Mouse (Mus musculus): ENCODE data around the gene Plk1. TPM values are rescaled to one million over a fixed set of nuclear protein-coding genes. Genes with fewer than 3 reads are reported as not detected.

The Plk1 gene
- polyA plus RNA-seq (2015; fragmentation: Nextera tagmentation; extraction: Ambion mirVana): 123 and 138 TPM in 2 replicates

GRCm38 (mm10) chr7:122158915-122159902, at the start of gene Plk1:
TSS of gene Plk1 (plus strand) at chr7:122159439.
- Histone ChIP-seq H3K27me3 (no peaks in the 10 kb centered on the region), H3K27ac (peak within 1 kb of the TSS; percentile 91), H3K36me3 (peaks cover 39% of the 10 kb centered on the region), H3K4me3 (replicated peaks) (peak within 1 kb of the TSS; percentile 97), H3K4me2 (peak within 1 kb of the TSS; percentile 89), H3K9ac (peak within 1 kb of the TSS; percentile 95), H3K9me3 (replicated peaks) (no peaks in the 10 kb centered on the region), H3K4me1 (replicated peaks) (peaks cover 55% of the 10 kb centered on the region)
- DNase-seq (peak; percentile 81), ATAC-seq (ENCODE audit: low read depth) (peak; percentile 92)
- WGBS (ENCODE audit: insufficient replicate concordance): under 1% methylated on average over 63 of the region's 63 CpGs

GRCm38 (mm10) chr7:122123518-122123917, 35.7 kb upstream of the Plk1 start:
- Histone ChIP-seq H3K9me3 (replicated peaks) (no peaks in the 10 kb centered on the region), H3K27ac (no peak overlapping the region), H3K4me2 (no peak overlapping the region), H3K27me3 (no peaks in the 10 kb centered on the region), H3K4me1 (replicated peaks) (no peaks in the 10 kb centered on the region; the same call in none of the 2 replicates), H3K36me3 (peaks cover 90% of the 10 kb centered on the region), H3K4me3 (replicated peaks) (no peak overlapping the region), H3K9ac (no peak overlapping the region)
- 68% methylated on average over 4 of the region's 4 CpGs for WGBS (ENCODE audit: insufficient replicate concordance)
- no peak for DNase-seq
- no peak for ATAC-seq (ENCODE audit: low read depth)

DNA sequence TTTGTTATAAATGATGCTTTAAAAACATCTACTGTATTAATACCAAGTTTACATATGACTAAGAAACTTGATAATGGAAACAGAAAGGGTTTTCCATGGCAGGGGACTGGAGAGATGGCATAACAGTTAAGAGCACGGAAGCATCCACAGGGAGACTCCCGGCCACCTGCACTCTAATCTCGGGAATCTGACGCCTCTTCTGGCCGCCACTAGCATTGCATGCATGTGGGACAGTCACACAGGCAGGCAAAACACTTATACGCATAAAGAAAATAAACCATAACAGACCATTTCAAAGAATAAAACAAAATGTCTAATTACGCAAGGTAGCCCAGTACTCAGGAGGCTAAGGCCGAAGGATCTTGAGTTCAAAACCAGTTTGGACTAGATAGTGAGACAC, 33.6 kb upstream of the Plk1 start:
- no peak for DNase-seq
- H3K27me3 ChIP-seq: no peaks in the 10 kb centered on the region
- ATAC-seq (ENCODE audit: low read depth): no peak
- WGBS (ENCODE audit: insufficient replicate concordance): 82% methylated on average over 8 of the region's 8 CpGs
- H3K4me3 ChIP-seq (replicated peaks): no peak overlapping the region
- H3K36me3 ChIP-seq: peaks cover 87% of the 10 kb centered on the region
- H3K9ac ChIP-seq: no peak overlapping the region
- no peak overlapping the region for H3K27ac ChIP-seq
- no peaks in the 10 kb centered on the region for H3K9me3 ChIP-seq (replicated peaks)
- H3K4me2 ChIP-seq: no peak overlapping the region
- peaks cover 5% of the 10 kb centered on the region for H3K4me1 ChIP-seq (replicated peaks)

DNA sequence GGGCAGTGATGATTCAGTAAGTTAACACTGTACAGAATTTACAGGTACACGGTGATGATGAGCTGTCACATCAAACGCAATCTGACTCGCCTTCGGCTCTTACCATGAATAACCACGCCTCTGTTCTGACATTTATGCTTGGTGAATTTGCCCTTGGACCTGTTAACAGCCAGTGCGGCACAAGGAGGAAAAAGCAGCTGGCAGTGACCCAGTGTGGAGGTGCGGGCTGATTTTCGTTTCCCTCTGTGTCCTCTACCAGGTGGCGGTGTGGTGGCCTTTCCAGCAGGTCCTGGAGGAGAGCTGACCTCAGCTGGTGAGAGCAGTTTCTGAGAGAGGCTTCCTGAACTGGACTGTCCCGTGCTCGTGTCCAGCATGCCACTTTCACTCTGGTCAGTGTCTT, 32.3 kb upstream of the Plk1 start:
- ATAC-seq (ENCODE audit: low read depth) (no peak), DNase-seq (no peak)
- no peak overlapping the region for H3K9ac ChIP-seq
- no peak overlapping the region for H3K27ac ChIP-seq
- peaks cover 76% of the 10 kb centered on the region for H3K36me3 ChIP-seq
- H3K4me1 ChIP-seq (replicated peaks): peaks cover 16% of the 10 kb centered on the region
- H3K4me3 ChIP-seq (replicated peaks): no peak overlapping the region
- H3K4me2 ChIP-seq: no peak overlapping the region
- no peaks in the 10 kb centered on the region for H3K9me3 ChIP-seq (replicated peaks)
- 88% methylated on average over 11 of the region's 11 CpGs for WGBS (ENCODE audit: insufficient replicate concordance)
- H3K27me3 ChIP-seq: no peaks in the 10 kb centered on the region

GRCm38 (mm10) chr7:122131834-122132233, 27.4 kb upstream of the Plk1 start:
- peak overlapping the region; percentile 80 for H3K4me2 ChIP-seq
- ATAC-seq (ENCODE audit: low read depth) (no peak), DNase-seq (no peak)
- H3K27ac ChIP-seq: peak overlapping the region; percentile 86; the same call in 1 of the 2 replicates
- peak overlapping the region; percentile 87 for H3K4me3 ChIP-seq (replicated peaks)
- H3K9ac ChIP-seq: peak overlapping the region; percentile 92
- H3K4me1 ChIP-seq (replicated peaks): peaks cover 24% of the 10 kb centered on the region
- H3K9me3 ChIP-seq (replicated peaks): no peaks in the 10 kb centered on the region
- H3K27me3 ChIP-seq: no peaks in the 10 kb centered on the region
- peaks cover 51% of the 10 kb centered on the region for H3K36me3 ChIP-seq

GRCm38 (mm10) chr7:122132497-122133337, 26.5 kb upstream of the Plk1 start, which contains the start of the genes Palb2 and Dctn5:
TSS of gene Palb2 (minus strand) at chr7:122132985.
TSS of gene Dctn5 (plus strand) at chr7:122133041.
- WGBS (ENCODE audit: insufficient replicate concordance): under 1% methylated on average over 54 of the region's 54 CpGs

GRCm38 (mm10) chr7:122133338-122133625, 26.0 kb upstream of the Plk1 start:
- Histone ChIP-seq H3K4me1 (replicated peaks) (peaks cover 24% of the 10 kb centered on the region), H3K4me2 (peak overlapping the region; percentile 70), H3K9ac (peak overlapping the region; percentile 87), H3K36me3 (peaks cover 49% of the 10 kb centered on the region), H3K9me3 (replicated peaks) (no peaks in the 10 kb centered on the region), H3K27ac (peak overlapping the region; percentile 84), H3K27me3 (no peaks in the 10 kb centered on the region), H3K4me3 (replicated peaks) (peak overlapping the region; percentile 87)
- ATAC-seq (ENCODE audit: low read depth) (no peak; the same call in 1 of the 2 replicates), DNase-seq (no peak)
- 11% methylated on average over 8 of the region's 8 CpGs for WGBS (ENCODE audit: insufficient replicate concordance)

More at GRCm38 (mm10) chr7:122132497-122133337, 26.5 kb upstream of the Plk1 start, which contains the start of the genes Palb2 and Dctn5:
- Histone ChIP-seq H3K4me3 (replicated peaks) (peak within 1 kb of the TSS; percentile 87), H3K4me2 (peak within 1 kb of the TSS; percentile 80), H3K36me3 (peaks cover 50% of the 10 kb centered on the region), H3K27ac (peak within 1 kb of the TSS; percentile 86), H3K4me1 (replicated peaks) (peaks cover 24% of the 10 kb centered on the region), H3K9me3 (replicated peaks) (no peaks in the 10 kb centered on the region), H3K9ac (peak within 1 kb of the TSS; percentile 92), H3K27me3 (no peaks in the 10 kb centered on the region)
- DNase-seq (peak; percentile 92), ATAC-seq (ENCODE audit: low read depth) (peak; percentile 98)

- no peak for ATAC-seq (ENCODE audit: low read depth)
- 68% methylated on average over 10 of the region's 10 CpGs for WGBS (ENCODE audit: insufficient replicate concordance)
- H3K36me3 ChIP-seq: peaks cover 52% of the 10 kb centered on the region
These were observed 24.2 kb upstream of the Plk1 start for GRCm38 (mm10) chr7:122135070-122135469.

DNA sequence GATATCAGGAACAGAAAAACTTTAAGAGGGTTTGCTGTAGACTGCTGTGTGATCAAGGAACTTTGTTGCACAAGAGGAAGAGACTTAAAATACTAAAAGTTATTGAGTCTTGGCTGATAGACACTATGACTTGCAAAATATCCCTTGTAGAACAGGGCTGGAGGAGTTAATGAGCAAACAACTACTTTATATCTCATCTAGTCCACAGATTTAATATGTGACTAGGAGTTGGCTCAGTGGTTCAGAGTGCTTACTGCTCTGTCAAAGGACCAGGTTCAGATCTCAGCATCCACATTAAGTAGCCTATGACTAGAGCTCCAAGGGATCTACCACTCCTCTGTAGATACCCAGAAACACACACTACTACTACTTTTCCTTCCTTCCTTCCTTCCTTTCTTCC, 22.2 kb upstream of the Plk1 start:
- Histone ChIP-seq H3K27me3 (no peaks in the 10 kb centered on the region), H3K4me2 (no peak overlapping the region), H3K4me1 (replicated peaks) (peaks cover 8% of the 10 kb centered on the region), H3K9me3 (replicated peaks) (no peaks in the 10 kb centered on the region), H3K36me3 (peaks cover 72% of the 10 kb centered on the region), H3K9ac (no peak overlapping the region), H3K4me3 (replicated peaks) (no peak overlapping the region), H3K27ac (no peak overlapping the region)
- ATAC-seq (ENCODE audit: low read depth) (no peak), DNase-seq (no peak)

More at GRCm38 (mm10) chr7:122135070-122135469, 24.2 kb upstream of the Plk1 start:
- no peak overlapping the region for H3K4me3 ChIP-seq (replicated peaks)
- no peaks in the 10 kb centered on the region for H3K27me3 ChIP-seq
- peak; percentile 11 for DNase-seq
- H3K4me2 ChIP-seq: no peak overlapping the region
- H3K27ac ChIP-seq: no peak overlapping the region
- H3K9me3 ChIP-seq (replicated peaks): no peaks in the 10 kb centered on the region
- no peak overlapping the region for H3K9ac ChIP-seq
- H3K4me1 ChIP-seq (replicated peaks): peaks cover 23% of the 10 kb centered on the region

GRCm38 (mm10) chr7:122138190-122138589, 21.0 kb upstream of the Plk1 start:
- no peak for ATAC-seq (ENCODE audit: low read depth)
- peaks cover 80% of the 10 kb centered on the region for H3K36me3 ChIP-seq
- peaks cover 8% of the 10 kb centered on the region for H3K4me1 ChIP-seq (replicated peaks)
- no peak for DNase-seq
- no peaks in the 10 kb centered on the region for H3K27me3 ChIP-seq
- WGBS (ENCODE audit: insufficient replicate concordance): 75% methylated on average over 5 of the region's 5 CpGs
- no peak overlapping the region for H3K9ac ChIP-seq
- no peaks in the 10 kb centered on the region for H3K9me3 ChIP-seq (replicated peaks)
- H3K27ac ChIP-seq: no peak overlapping the region
- no peak overlapping the region for H3K4me2 ChIP-seq
- H3K4me3 ChIP-seq (replicated peaks): no peak overlapping the region

- H3K36me3 ChIP-seq: peaks cover 93% of the 10 kb centered on the region
- no peaks in the 10 kb centered on the region for H3K4me1 ChIP-seq (replicated peaks)
- H3K27ac ChIP-seq: no peak overlapping the region
- H3K9ac ChIP-seq: no peak overlapping the region
- H3K9me3 ChIP-seq (replicated peaks): no peaks in the 10 kb centered on the region
- no peak overlapping the region for H3K4me3 ChIP-seq (replicated peaks)
- H3K4me2 ChIP-seq: no peak overlapping the region
- H3K27me3 ChIP-seq: no peaks in the 10 kb centered on the region
- ATAC-seq (ENCODE audit: low read depth) (no peak), DNase-seq (no peak)
These were observed 18.2 kb upstream of the Plk1 start for GRCm38 (mm10) chr7:122140991-122141390.
